Mouse (Mus musculus): ENCODE results near the gene Exosc3.

The Exosc3 gene

DNA sequence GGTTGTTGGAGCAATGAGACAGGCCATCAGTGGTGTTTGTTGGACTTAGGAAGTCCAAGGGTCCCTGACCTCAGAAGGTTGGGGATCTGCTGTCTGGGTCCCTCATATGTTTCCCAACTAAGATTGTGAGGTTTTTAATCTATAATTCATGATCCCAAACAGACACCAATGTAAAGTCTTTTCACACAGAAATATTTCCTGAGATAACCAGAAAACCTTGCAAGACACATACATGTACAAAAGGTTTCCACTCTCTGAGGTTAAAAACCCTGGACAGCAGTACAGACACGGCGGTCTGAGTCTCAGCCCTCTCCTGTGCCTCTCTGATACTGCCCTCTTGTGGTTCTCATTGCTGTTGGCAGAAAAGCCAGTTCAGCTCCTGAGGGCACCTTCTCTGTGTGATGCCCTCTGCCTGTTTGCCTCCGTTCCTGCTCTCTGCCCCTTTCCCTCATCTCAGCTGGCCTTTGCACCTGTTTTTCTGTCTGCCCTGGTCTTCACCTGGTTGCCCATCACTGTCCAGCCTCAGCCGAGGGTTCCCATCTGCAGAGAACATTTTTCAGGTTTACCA lies 62.5 kb downstream of the Exosc3 start:
- peak; percentile 73 for DNase-seq (ENCODE audit: low spot score)

DNA sequence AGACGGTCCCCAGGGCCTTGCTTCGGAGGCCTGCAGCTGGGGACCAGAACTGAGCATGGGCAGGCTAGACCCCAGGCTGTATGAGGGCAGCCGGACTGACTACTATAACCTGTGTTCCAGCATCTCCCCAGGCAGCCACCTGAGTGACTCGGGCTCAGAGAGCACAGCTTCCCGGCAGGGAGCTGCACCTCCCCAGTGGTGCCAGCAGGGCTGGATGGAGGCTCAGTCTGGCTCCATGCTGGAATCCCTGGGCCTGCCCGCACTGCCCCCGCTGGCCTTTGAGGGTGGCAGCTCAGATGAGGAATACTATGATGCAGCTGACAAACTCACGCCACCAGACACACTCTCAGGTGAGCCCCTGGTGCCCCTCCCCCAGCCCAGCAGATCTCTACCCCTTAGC lies 63.2 kb downstream of the Exosc3 start:
- no peak for DNase-seq (ENCODE audit: low spot score)

DNA sequence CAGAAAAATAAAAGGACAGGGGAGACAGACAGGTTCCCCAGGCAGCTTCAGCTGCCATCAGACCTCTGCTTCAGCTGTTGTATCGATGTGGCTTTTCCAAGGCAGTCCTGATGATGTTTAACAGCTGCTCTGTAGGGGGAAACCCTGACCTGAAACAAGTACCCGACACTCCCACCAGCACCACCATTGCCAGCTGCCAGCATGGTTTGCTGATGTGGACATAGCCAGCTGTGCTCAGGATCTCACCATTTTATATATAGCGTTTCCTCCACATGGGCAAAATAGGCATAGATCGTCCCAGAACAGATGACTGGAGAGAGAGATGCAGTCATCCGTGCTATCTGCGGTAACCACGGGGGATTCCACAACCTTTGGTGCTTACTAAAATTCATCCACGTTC lies 66.8 kb downstream of the Exosc3 start:
- DNase-seq (ENCODE audit: low spot score) = no peak

DNA sequence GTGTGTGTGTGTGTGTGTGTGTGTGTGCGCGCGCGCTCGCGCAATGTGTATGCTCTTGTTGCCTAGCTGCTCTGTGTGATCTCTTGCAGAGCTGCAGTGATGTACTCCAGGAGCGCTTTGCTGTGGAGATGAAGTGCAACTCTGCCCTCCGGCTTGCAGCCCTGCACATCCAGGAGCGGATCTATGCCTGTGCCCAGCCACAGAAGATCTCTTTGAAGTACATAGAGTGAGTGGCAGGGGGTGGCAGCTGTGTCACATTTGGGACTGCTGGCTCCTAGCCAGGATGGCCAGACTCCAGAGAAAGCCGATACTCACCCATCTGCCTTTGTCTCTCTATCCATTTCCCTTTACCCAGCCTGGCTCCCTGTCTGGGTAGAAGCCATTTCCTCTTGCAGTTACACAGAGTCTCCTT lies 71.5 kb downstream of the Exosc3 start:
- no peak for DNase-seq (ENCODE audit: low spot score)

DNA sequence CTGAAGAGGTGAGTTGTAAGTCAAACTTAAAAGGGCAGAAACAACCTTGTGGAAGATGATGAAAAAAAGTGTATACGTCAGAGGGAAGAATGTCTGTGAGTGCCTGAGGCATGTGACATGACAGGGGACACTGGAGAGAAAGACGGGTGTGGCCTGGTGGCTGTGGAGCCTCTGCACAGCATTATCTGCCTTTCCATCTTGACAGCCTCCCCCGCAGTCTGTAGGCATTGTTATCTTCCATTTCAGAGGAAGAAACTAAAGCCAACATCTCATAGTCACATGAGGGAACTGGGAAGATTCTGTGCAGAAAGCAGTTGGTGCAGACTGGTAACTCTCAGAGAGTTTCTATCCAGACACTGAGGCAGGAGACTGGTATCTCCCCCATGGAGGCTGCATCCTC lies 74.6 kb downstream of the Exosc3 start:
- peak; percentile 10 for DNase-seq (ENCODE audit: low spot score)
